Mouse (Mus musculus) ovary, postnatal 14 days (tissue): ENCODE data around the gene Slc22a30.
"Not testable (repeated sequence)": the region's sequence is repeated elsewhere in the genome, so short reads cannot be mapped to it uniquely, and the experiment has no call there.

Source experiments
- DNase-seq: peaks from one replicate; pipeline ENCODE4 v3.0.0; 2022; ENCODE audit warnings: low spot score

The Slc22a30 gene

DNA sequence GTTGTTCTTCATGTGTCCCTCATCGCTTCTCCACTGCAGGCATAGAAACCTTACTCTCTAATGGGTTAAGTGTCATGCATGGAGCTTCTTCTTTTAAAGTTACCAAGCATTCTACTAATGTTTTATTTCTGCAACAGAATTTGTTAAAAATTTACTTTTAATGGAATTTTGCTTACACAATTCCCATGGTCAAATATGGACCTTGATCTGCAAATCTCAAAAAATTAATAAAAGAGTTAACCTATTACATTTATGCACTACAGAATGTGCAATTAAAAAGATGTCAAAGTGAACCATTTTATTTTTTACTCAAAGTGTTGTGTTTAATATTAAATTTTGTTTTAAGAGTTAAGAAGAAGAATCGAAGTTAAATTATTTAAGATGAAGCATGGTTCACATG, at the start of gene Slc22a30:
Slc22a30 (minus strand) TSS at position 101 of the 400 bp plus-strand sequence.
- DNase-seq = not testable (repeated sequence)

GRCm38 (mm10) chr19:8448321-8448720, 43.4 kb upstream of the Slc22a30 start:
- DNase-seq = no peak

DNA sequence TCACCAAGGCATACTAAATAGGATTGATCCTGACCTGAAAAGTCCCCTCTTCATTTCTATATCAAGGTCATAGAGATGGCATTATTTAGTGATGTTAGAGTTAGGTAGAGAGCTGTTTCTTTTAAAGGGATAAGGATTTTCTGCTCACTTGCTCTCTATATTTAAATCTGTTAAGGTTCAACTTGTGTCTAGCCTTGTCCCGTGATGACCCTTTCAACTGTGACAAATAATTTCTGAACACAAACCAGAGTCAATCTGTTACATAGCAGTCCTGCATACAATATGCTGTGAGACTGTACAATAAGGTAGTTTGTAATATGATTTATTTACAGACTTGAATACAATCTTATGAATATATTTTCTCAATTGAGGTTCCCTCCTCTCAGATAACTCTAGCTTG, 42.6 kb upstream of the Slc22a30 start:
- no peak for DNase-seq

DNA sequence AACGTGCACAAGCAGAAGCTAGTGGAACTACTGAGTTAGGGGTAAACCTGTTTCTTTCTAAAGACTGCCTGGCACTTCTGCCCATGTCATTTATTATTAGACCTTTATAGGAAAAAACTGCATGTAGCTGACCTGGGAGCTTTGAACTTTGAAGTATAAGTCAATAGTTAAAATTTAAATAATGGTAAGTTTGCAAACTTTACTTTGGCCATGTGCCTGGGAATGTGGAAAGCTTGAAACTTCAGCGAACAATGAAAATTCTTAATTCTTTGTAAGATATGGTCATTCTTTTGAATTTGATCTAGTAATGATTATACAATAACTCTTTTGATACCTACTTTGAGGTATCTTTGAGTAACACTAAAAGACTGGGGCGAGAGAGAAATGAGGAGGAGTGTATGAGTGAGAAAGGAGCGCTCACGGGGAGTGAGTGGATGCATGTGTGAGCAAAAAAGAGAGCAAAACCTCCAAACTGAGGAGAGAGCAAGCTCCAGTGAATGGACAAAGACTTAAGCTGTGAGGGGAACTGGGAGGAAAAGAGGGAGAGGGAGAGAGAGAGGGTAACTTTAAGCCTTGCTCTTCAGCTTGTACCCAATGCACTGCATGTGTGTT, 26.2 kb upstream of the Slc22a30 start:
- DNase-seq = no peak

DNA sequence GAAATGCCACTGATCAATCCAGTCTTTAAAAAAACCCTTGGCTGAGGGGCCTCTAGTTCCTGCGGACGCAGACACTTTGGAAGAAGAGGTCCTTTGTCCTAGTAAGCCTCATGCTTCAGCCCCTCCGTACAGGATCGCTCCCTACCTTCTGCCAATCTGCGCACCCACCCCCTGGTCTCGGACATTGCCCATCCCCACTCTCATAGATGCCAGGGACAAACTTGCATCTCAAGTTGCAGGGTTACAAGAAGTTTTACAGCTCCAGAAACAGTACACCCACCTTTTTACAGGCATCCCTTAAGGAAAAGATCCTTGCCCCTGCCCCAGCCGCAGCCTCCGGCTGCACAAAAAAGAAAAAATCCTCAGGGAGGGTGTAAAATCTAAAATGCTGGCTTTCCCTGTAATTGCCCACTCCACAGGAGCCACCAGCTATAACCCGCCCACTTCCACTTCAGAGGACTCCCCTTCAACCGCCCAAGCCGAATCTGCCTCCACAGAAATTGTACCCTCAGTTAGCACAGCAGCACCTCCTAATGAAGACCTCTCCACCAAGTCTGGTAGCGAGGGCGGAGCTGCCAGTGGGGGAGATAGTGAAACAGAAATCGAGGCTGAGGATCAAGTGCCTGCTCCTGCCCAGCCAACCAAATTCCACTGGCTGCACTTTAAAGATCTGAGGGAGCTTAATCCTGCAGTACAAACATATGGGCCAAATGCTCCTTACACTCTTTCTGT, 2.5 kb upstream of the Slc22a30 start:
- DNase-seq = not testable (repeated sequence)
